Mouse (Mus musculus): ENCODE results near the gene Pde4d.

The Pde4d gene

GRCm38 (mm10) chr13:109914246-109914645 lies 1464.5 kb downstream of the Pde4d start:
- DNase-seq (ENCODE audit: low read depth, low spot score), result no peak

- DNase-seq (ENCODE audit: low read depth, low spot score), result no peak
These were observed 1465.1 kb downstream of the Pde4d start for GRCm38 (mm10) chr13:109914846-109915245.

GRCm38 (mm10) chr13:109915501-109915900 lies 1465.8 kb downstream of the Pde4d start:
- DNase-seq (ENCODE audit: low read depth, low spot score), result no peak

- no peak for DNase-seq (ENCODE audit: low read depth, low spot score)
These were observed 1466.2 kb downstream of the Pde4d start for GRCm38 (mm10) chr13:109915964-109916363.

- no peak for DNase-seq (ENCODE audit: low read depth, low spot score)
These were observed 1467.8 kb downstream of the Pde4d start for GRCm38 (mm10) chr13:109917551-109917950.

GRCm38 (mm10) chr13:109918631-109919030 lies 1468.9 kb downstream of the Pde4d start:
- DNase-seq (ENCODE audit: low read depth, low spot score), result no peak

GRCm38 (mm10) chr13:109920256-109920655 lies 1470.5 kb downstream of the Pde4d start:
- no peak for DNase-seq (ENCODE audit: low read depth, low spot score)

- DNase-seq (ENCODE audit: low read depth, low spot score), result no peak
These were observed 1471.7 kb downstream of the Pde4d start for GRCm38 (mm10) chr13:109921336-109922038.

- peak; percentile 77 for DNase-seq (ENCODE audit: low read depth, low spot score)
These were observed 1472.5 kb downstream of the Pde4d start for GRCm38 (mm10) chr13:109922228-109922627.

GRCm38 (mm10) chr13:109922782-109923181 lies 1473.0 kb downstream of the Pde4d start:
- no peak for DNase-seq (ENCODE audit: low read depth, low spot score)

- DNase-seq (ENCODE audit: low read depth, low spot score), result no peak
These were observed 1475.0 kb downstream of the Pde4d start for GRCm38 (mm10) chr13:109924771-109925170.

GRCm38 (mm10) chr13:109926277-109926920 lies 1476.7 kb downstream of the Pde4d start:
- peak; percentile 98 for DNase-seq (ENCODE audit: low read depth, low spot score)

GRCm38 (mm10) chr13:109927782-109928181 lies 1478.0 kb downstream of the Pde4d start:
- peak; percentile 45 for DNase-seq (ENCODE audit: low read depth, low spot score)

- DNase-seq (ENCODE audit: low read depth, low spot score), result peak; percentile 85
These were observed 1482.9 kb downstream of the Pde4d start for GRCm38 (mm10) chr13:109932688-109933087.

- no peak for DNase-seq (ENCODE audit: low read depth, low spot score)
These were observed 1483.8 kb downstream of the Pde4d start for GRCm38 (mm10) chr13:109933554-109933953.

- DNase-seq (ENCODE audit: low read depth, low spot score), result no peak
These were observed 1487.1 kb downstream of the Pde4d start for GRCm38 (mm10) chr13:109936866-109937265.

GRCm38 (mm10) chr13:109944822-109945551 lies 1495.2 kb downstream of the Pde4d start:
- DNase-seq (ENCODE audit: low read depth, low spot score), result no peak

GRCm38 (mm10) chr13:109951466-109951865 lies 1501.7 kb downstream of the Pde4d start:
- DNase-seq (ENCODE audit: low read depth, low spot score), result no peak

- DNase-seq (ENCODE audit: low read depth, low spot score), result no peak
These were observed 1504.4 kb downstream of the Pde4d start for GRCm38 (mm10) chr13:109954189-109954588.

- DNase-seq (ENCODE audit: low read depth, low spot score), result no peak
These were observed 1508.2 kb downstream of the Pde4d start for GRCm38 (mm10) chr13:109957953-109958352.

- peak; percentile 65 for DNase-seq (ENCODE audit: low read depth, low spot score)
These were observed 1533.2 kb downstream of the Pde4d start for GRCm38 (mm10) chr13:109982821-109983443.

GRCm38 (mm10) chr13:109985411-109985810 lies 1535.7 kb downstream of the Pde4d start:
- DNase-seq (ENCODE audit: low read depth, low spot score), result no peak

All from telencephalon, adult 2 months (tissue).